Mouse (Mus musculus) small intestine, adult 2 months (tissue): ENCODE data around the gene Rhbdd2.

Source experiments
- CTCF ChIP-seq: fragments of 200-500 bp; IDR thresholded peaks from 2 replicates; pipeline ENCODE4 v1.5.1; 2012; ENCODE audit warnings: low read depth, mild to moderate bottlenecking, control low read depth, inconsistent platforms, low read length, moderate library complexity, mixed read lengths; ENCODE audit not compliant: insufficient replicate concordance, insufficient read length; ENCODE audit errors: extremely low read depth
- POLR2A ChIP-seq: fragments of 200-500 bp; IDR thresholded peaks from 2 replicates; pipeline ENCODE4 v1.6.1; 2012; ENCODE audit warnings: low read depth, mild to moderate bottlenecking, control low read depth, inconsistent platforms, low read length, moderate library complexity

GRCm38 (mm10) chr5:135693281-135693853 is 60.9 kb downstream of the Rhbdd2 start:
- TF ChIP-seq POLR2A (no peak), CTCF (no peak)
